Mouse (Mus musculus): ENCODE data around the gene Senp3. TPM values are rescaled to one million over a fixed set of nuclear protein-coding genes. Genes with fewer than 3 reads are reported as not detected.

Gene Senp3
- polyA plus RNA-seq, 1 experiment, result 89.1 TPM

GRCm38 (mm10) chr11:69684128-69684745 is 2.4 kb upstream of the Senp3 start:
- H3K27ac ChIP-seq (ENCODE audit: control insufficient read depth, insufficient read depth, low read length), result no peak overlapping the region
- 94% methylated on average over 12 of the region's 12 CpGs for WGBS
- no peaks in the 10 kb centered on the region for H3K27me3 ChIP-seq (ENCODE audit: control insufficient read depth, insufficient read depth, low read length)
- no peak for DNase-seq
- H3K4me1 ChIP-seq (replicated peaks; ENCODE audit: control insufficient read depth, insufficient read depth, low read length), result peaks cover 6% of the 10 kb centered on the region
- H3K36me3 ChIP-seq (ENCODE audit: control insufficient read depth, insufficient read depth, low read length), result no peaks in the 10 kb centered on the region
- H3K4me3 ChIP-seq (ENCODE audit: control insufficient read depth, insufficient read depth, low read length), result no peak overlapping the region
- TF ChIP-seq CTCF (IDR thresholded peaks at IDR 0.05; ENCODE audit: borderline replicate concordance, control insufficient read depth, extremely low read depth, insufficient read depth, low read length, poor library complexity), result no peak
- TF ChIP-seq POLR2A (IDR thresholded peaks at IDR 0.05; ENCODE audit: control insufficient read depth, extremely low read depth, insufficient read depth, low read length, poor library complexity), result no peak

- H3K4me1 ChIP-seq (replicated peaks; ENCODE audit: control insufficient read depth, insufficient read depth, low read length), result peaks cover 6% of the 10 kb centered on the region
- H3K27me3 ChIP-seq (ENCODE audit: control insufficient read depth, insufficient read depth, low read length), result no peaks in the 10 kb centered on the region
- H3K27ac ChIP-seq (ENCODE audit: control insufficient read depth, insufficient read depth, low read length), result no peak overlapping the region
- H3K4me3 ChIP-seq (ENCODE audit: control insufficient read depth, insufficient read depth, low read length), result no peak overlapping the region
- 93% methylated on average over 7 of the region's 7 CpGs for WGBS
- TF ChIP-seq CTCF (IDR thresholded peaks at IDR 0.05; ENCODE audit: borderline replicate concordance, control insufficient read depth, extremely low read depth, insufficient read depth, low read length, poor library complexity), result no peak
- no peak for TF ChIP-seq POLR2A (IDR thresholded peaks at IDR 0.05; ENCODE audit: control insufficient read depth, extremely low read depth, insufficient read depth, low read length, poor library complexity)
- no peak for DNase-seq
- H3K36me3 ChIP-seq (ENCODE audit: control insufficient read depth, insufficient read depth, low read length), result peaks cover under 1% of the 10 kb centered on the region; the same call in 1 of the 2 replicates
Observed at GRCm38 (mm10) chr11:69683576-69683975, 1.7 kb upstream of the Senp3 start.

GRCm38 (mm10) chr11:69682840-69683533 is 1.1 kb upstream of the Senp3 start:
- no peak overlapping the region for H3K27ac ChIP-seq (ENCODE audit: control insufficient read depth, insufficient read depth, low read length)
- H3K4me1 ChIP-seq (replicated peaks; ENCODE audit: control insufficient read depth, insufficient read depth, low read length), result peaks cover 6% of the 10 kb centered on the region
- H3K4me3 ChIP-seq (ENCODE audit: control insufficient read depth, insufficient read depth, low read length), result no peak overlapping the region

GRCm38 (mm10) chr11:69682209-69682839 is 440 bp upstream of the Senp3 start:
- H3K27me3 ChIP-seq (ENCODE audit: control insufficient read depth, insufficient read depth, low read length), result no peaks in the 10 kb centered on the region
- DNase-seq, result no peak
- peak overlapping the region; percentile 58 for H3K4me3 ChIP-seq (ENCODE audit: control insufficient read depth, insufficient read depth, low read length)
- H3K36me3 ChIP-seq (ENCODE audit: control insufficient read depth, insufficient read depth, low read length), result peaks cover 12% of the 10 kb centered on the region
- TF ChIP-seq POLR2A (IDR thresholded peaks at IDR 0.05; ENCODE audit: control insufficient read depth, extremely low read depth, insufficient read depth, low read length, poor library complexity), result no peak
- peaks cover 6% of the 10 kb centered on the region for H3K4me1 ChIP-seq (replicated peaks; ENCODE audit: control insufficient read depth, insufficient read depth, low read length)
- 21% methylated on average over 24 of the region's 24 CpGs for WGBS
- H3K27ac ChIP-seq (ENCODE audit: control insufficient read depth, insufficient read depth, low read length), result peak overlapping the region; percentile 39

More at GRCm38 (mm10) chr11:69682840-69683533, 1.1 kb upstream of the Senp3 start:
- DNase-seq, result peak; percentile 88
- H3K27me3 ChIP-seq (ENCODE audit: control insufficient read depth, insufficient read depth, low read length), result no peaks in the 10 kb centered on the region
- peaks cover 7% of the 10 kb centered on the region for H3K36me3 ChIP-seq (ENCODE audit: control insufficient read depth, insufficient read depth, low read length)
- TF ChIP-seq POLR2A (IDR thresholded peaks at IDR 0.05; ENCODE audit: control insufficient read depth, extremely low read depth, insufficient read depth, low read length, poor library complexity) (no peak), CTCF (IDR thresholded peaks at IDR 0.05; ENCODE audit: borderline replicate concordance, control insufficient read depth, extremely low read depth, insufficient read depth, low read length, poor library complexity) (peak; percentile 29; the same call in 1 of the 2 replicates)
- WGBS, result 34% methylated on average over 12 of the region's 12 CpGs

- H3K27ac ChIP-seq (ENCODE audit: control insufficient read depth, insufficient read depth, low read length), result no peak overlapping the region
- TF ChIP-seq CTCF (IDR thresholded peaks at IDR 0.05; ENCODE audit: borderline replicate concordance, control insufficient read depth, extremely low read depth, insufficient read depth, low read length, poor library complexity) (no peak), POLR2A (IDR thresholded peaks at IDR 0.05; ENCODE audit: control insufficient read depth, extremely low read depth, insufficient read depth, low read length, poor library complexity) (no peak)
- H3K4me1 ChIP-seq (replicated peaks; ENCODE audit: control insufficient read depth, insufficient read depth, low read length), result peaks cover 9% of the 10 kb centered on the region
- no peak overlapping the region for H3K4me3 ChIP-seq (ENCODE audit: control insufficient read depth, insufficient read depth, low read length)
- WGBS, result 94% methylated on average over 30 of the region's 30 CpGs
- no peak for DNase-seq
- peaks cover 16% of the 10 kb centered on the region for H3K36me3 ChIP-seq (ENCODE audit: control insufficient read depth, insufficient read depth, low read length)
- no peaks in the 10 kb centered on the region for H3K27me3 ChIP-seq (ENCODE audit: control insufficient read depth, insufficient read depth, low read length)
Observed at GRCm38 (mm10) chr11:69680136-69680855, 1.6 kb downstream of the Senp3 start.

- TF ChIP-seq CTCF (IDR thresholded peaks at IDR 0.05; ENCODE audit: borderline replicate concordance, control insufficient read depth, extremely low read depth, insufficient read depth, low read length, poor library complexity), result no peak
- TF ChIP-seq POLR2A (IDR thresholded peaks at IDR 0.05; ENCODE audit: control insufficient read depth, extremely low read depth, insufficient read depth, low read length, poor library complexity), result no peak
- 100% methylated on average over 2 of the region's 2 CpGs for WGBS
- Histone ChIP-seq H3K36me3 (ENCODE audit: control insufficient read depth, insufficient read depth, low read length) (peaks cover 19% of the 10 kb centered on the region), H3K27me3 (ENCODE audit: control insufficient read depth, insufficient read depth, low read length) (no peaks in the 10 kb centered on the region), H3K4me1 (replicated peaks; ENCODE audit: control insufficient read depth, insufficient read depth, low read length) (peaks cover 9% of the 10 kb centered on the region), H3K27ac (ENCODE audit: control insufficient read depth, insufficient read depth, low read length) (no peak overlapping the region), H3K4me3 (ENCODE audit: control insufficient read depth, insufficient read depth, low read length) (no peak overlapping the region)
- DNase-seq, result no peak
Observed at GRCm38 (mm10) chr11:69679144-69679543, 2.7 kb downstream of the Senp3 start.
